Mouse (Mus musculus): Measurements from ENCODE around the gene Slc15a4.
A peak's percentile ranks its signal among the peaks of the same experiment; 100 is the strongest.

Gene Slc15a4

DNA sequence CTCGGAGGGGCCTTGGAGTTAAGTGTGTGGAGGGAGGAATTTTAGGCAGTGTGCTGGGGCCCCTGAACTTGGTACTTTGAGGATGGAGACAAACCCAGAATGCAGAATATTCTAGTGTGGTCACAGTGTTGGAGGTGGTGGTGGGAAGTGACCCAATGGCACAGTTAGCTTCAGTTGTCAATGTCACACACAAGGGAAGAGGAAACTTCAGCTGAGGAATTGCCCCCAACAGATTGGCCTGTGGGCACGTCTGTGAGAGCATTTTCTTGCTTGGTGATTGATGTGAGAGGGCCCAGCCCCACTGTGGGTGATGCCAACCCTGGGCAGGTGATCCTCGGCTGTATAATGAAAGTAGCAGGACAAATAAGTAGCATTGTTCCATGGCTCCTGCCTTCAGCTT lies 13.9 kb downstream of the Slc15a4 start:
- DNase-seq, result no peak

GRCm38 (mm10) chr5:127616884-127617635 lies 15.6 kb downstream of the Slc15a4 start:
- peak; percentile 98 for DNase-seq

- DNase-seq, result no peak
Measured at GRCm38 (mm10) chr5:127616151-127616550, 16.5 kb downstream of the Slc15a4 start.

GRCm38 (mm10) chr5:127615459-127615858 lies 17.2 kb downstream of the Slc15a4 start:
- no peak for DNase-seq

- no peak for DNase-seq
Measured at GRCm38 (mm10) chr5:127612397-127612796, 20.3 kb downstream of the Slc15a4 start.

DNA sequence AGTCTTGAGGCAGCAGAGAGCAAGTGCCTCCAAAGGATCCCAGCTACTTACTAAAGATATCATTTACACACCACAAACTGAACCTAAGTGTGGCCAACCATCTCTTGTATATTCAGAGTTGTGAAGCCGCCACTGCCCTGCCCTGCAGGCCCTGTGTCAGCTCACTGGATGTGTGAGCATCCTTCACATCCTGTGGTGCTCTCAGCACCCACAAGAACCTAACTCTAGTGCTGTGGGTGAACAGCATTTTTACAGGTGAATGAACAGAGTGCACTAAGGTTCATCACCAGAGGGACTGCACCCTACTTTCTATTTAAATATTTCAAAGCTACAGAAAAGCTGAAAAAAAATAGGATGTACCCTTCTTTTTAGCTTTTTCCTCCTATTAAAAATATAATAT lies 20.8 kb downstream of the Slc15a4 start:
- no peak for DNase-seq

GRCm38 (mm10) chr5:127610787-127611509 lies 21.7 kb downstream of the Slc15a4 start:
- peak; percentile 32 for DNase-seq

DNA sequence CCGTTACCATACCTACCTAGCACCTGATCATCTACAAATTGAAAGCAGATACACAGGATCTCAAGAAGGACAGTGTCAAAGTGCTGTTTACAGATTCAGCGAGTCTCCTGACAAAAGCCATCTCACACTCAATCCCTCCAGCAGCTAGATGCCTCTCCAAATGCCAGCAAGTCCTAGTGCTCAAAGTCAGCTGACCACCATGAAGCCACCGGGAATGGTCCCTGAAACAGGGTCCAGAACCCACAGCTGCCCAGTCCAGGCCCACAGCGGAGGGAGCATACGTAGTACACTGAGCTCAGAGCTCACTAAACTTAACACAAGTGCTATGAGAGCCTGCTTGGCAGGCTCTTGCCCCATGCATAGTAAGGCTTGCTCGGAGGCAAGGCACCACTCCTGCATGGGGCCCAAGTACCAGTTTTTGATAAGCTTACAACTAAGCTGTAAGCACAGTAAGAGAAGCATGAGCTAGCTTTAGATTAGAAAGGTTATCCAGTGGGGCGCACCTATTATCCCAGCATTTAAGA lies 23.4 kb downstream of the Slc15a4 start:
- DNase-seq, result no peak

GRCm38 (mm10) chr5:127607507-127607906 lies 25.2 kb downstream of the Slc15a4 start:
- DNase-seq, result no peak

GRCm38 (mm10) chr5:127602996-127603395 lies 29.7 kb downstream of the Slc15a4 start:
- DNase-seq, result no peak

GRCm38 (mm10) chr5:127596862-127597261 lies 35.8 kb downstream of the Slc15a4 start:
- DNase-seq, result no peak

GRCm38 (mm10) chr5:127595676-127596075 lies 37.0 kb downstream of the Slc15a4 start:
- DNase-seq, result no peak

- DNase-seq, result no peak
Measured at GRCm38 (mm10) chr5:127592854-127593253, 39.8 kb downstream of the Slc15a4 start.

DNA sequence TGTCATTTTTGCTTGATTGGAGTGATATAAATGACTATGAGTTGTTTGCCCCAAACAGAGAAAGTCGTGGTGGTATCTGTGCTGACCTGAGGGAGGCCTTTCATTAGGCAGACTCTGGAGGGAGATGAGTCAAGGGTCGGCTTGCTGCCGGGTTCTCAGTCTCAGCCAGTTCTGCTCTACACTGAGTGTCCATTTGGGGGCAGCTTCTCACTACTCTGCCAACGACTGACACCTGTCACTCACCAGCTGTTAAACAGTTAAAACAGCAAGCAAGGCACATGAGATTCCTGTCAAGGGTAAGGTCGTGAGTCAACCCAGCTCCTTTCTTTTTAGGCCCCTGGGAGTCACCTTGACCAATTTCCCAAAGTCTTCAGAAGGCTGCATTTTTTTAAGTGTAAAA lies 40.3 kb downstream of the Slc15a4 start:
- DNase-seq, result no peak

DNA sequence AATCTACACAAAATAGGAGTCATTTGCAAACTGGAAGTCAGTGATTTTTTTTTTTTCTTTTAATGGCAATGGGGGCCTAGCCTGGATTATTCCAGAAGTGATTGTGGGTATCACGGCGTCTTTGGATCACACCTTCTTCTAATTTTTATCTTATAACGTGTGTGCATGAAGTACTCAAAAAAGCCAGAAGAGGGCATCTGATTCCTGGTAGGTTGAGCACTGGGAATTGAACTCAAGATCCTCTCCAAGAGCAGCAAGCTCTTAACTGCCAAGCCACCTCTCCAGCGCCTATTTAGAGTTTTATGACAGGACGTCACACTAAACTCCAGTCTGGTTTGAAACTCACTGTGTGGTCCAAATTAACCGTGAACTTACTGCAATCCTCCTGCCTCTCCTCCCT lies 44.8 kb downstream of the Slc15a4 start:
- DNase-seq, result no peak

- DNase-seq, result peak; percentile 14
Measured at GRCm38 (mm10) chr5:127583658-127584057, 49.0 kb downstream of the Slc15a4 start.

- peak; percentile 48 for DNase-seq
Measured at GRCm38 (mm10) chr5:127577419-127577818, 55.3 kb downstream of the Slc15a4 start.

DNA sequence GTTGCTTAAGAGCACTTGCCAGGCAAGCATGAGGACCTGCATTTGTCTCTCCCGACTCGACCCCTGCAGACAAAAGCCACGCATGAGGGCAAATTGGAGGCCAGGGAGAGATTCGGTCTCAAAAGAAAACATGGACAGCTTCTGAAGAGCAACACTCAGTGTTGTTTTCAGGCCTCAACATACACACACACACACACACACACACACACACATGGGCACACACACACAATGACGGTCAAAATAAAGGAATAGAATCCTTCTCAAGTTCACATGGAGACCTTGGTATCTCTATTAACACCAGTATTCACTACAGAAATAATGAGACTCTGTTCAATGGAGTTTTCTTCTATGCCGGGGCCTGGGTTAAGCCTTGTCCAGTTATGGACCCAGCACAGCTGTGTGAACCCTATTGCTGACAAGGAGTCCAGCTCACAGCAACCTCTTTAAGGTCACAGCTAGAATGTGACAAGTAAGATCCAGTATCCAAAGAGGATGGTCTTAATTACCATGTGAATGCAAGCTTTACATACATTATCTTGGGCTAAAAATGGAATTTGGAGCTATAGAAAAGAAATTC lies 65.4 kb downstream of the Slc15a4 start:
- DNase-seq, result no peak

GRCm38 (mm10) chr5:127561086-127561485 lies 71.6 kb downstream of the Slc15a4 start:
- no peak for DNase-seq

GRCm38 (mm10) chr5:127548136-127548535 lies 84.6 kb downstream of the Slc15a4 start:
- no peak for DNase-seq

DNA sequence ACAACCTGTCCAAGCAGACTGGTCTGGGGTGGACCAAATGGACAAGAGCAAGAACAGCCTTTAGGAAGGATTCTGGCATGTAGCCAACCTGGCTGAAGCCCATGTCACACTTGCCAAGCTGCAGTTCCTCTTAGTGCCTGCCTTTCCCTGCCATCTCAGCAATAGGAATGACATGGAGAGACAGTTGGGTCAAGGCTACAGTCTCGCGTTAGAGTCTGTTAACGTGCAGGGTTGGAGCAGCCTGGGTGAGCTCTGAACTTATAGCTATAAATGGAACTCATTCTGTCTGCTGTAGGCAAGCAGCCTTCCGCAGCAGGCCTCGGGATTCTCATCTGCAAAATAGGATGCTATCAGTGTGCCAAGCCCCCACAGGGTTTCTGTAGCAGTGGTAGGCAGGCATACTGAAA lies 86.1 kb downstream of the Slc15a4 start:
- peak; percentile 84 for DNase-seq
